Mouse (Mus musculus): ENCODE data around the gene Dnah10. TPM values are rescaled to one million over a fixed set of nuclear protein-coding genes. Genes with fewer than 3 reads are reported as not detected.

The Dnah10 gene
- total and polyA plus RNA-seq, 3 experiments = 0.03 to 0.30 (median 0.08) TPM

GRCm38 (mm10) chr5:124835218-124835617, 110.3 kb downstream of the Dnah10 start:
- in situ Hi-C loops (cut with MboI; ENCODE audit: low pct_ligation_motif_present, low pct_unique_long_range_greater_than_20kb, low sequenced_read_pairs) (no loop called here), dilution Hi-C loops (cut with MboI; ENCODE audit: extremely low pct_ligation_motif_present, extremely low pct_unique_long_range_greater_than_20kb, low sequenced_read_pairs) (no loop called here)
- H3K27ac ChIP-seq (ENCODE audit: insufficient read depth, low read depth) = no peak overlapping the region
- H3K79me2 ChIP-seq (replicated peaks; ENCODE audit: control insufficient read depth, extremely low read depth, insufficient read depth, poor library complexity, severe bottlenecking) = no peaks in the 10 kb centered on the region
- no peaks in the 10 kb centered on the region for H3K27me3 ChIP-seq (replicated peaks)
- H3K36me3 ChIP-seq (replicated peaks in 1 of 2; ENCODE audit: control insufficient read depth in 1 of 2, insufficient read depth in 1 of 2, low read length in 1 of 2) = peaks cover 0 to 6% of the 10 kb centered on the region in 2 experiments
- H3K4me1 ChIP-seq (ENCODE audit: control insufficient read depth in 1 of 2, insufficient read depth in 2 of 2) = no peaks in the 10 kb centered on the region
- no peak for TF ChIP-seq JUN (IDR thresholded peaks at IDR 0.05; ENCODE audit: insufficient read depth, low read depth, low read length)
- TF ChIP-seq TBP (conservative IDR thresholded peaks at IDR 0.05; ENCODE audit: low read depth, low read length) = no peak
- TF ChIP-seq MAFK (IDR thresholded peaks at IDR 0.05; ENCODE audit: insufficient replicate concordance, low read length) = no peak
- TF ChIP-seq CHD2 (IDR thresholded peaks at IDR 0.05; ENCODE audit: low read length) = no peak
- TF ChIP-seq NRF1 (IDR thresholded peaks at IDR 0.05; ENCODE audit: low read depth, low read length) = no peak
- TF ChIP-seq ETS1 (conservative IDR thresholded peaks at IDR 0.05; ENCODE audit: low read depth, low read length) = no peak
- TF ChIP-seq ZKSCAN1 (IDR thresholded peaks at IDR 0.05; ENCODE audit: borderline replicate concordance, low read depth, low read length) = no peak
- no peak overlapping the region for H3K4me2 ChIP-seq (ENCODE audit: insufficient read depth, low read depth, poor library complexity, severe bottlenecking)
- DNase-seq (ENCODE audit: extremely low read depth) = no peak
- H3K9ac ChIP-seq (ENCODE audit: insufficient read depth, low read depth) = no peak overlapping the region
- H3K4me3 ChIP-seq (replicated peaks in 1 of 3; ENCODE audit: low read depth in 2 of 3, low read length in 2 of 3, poor library complexity in 1 of 3) = no peak overlapping the region
- H3K9me3 ChIP-seq (replicated peaks; ENCODE audit: low read length) = no peaks in the 10 kb centered on the region

DNA sequence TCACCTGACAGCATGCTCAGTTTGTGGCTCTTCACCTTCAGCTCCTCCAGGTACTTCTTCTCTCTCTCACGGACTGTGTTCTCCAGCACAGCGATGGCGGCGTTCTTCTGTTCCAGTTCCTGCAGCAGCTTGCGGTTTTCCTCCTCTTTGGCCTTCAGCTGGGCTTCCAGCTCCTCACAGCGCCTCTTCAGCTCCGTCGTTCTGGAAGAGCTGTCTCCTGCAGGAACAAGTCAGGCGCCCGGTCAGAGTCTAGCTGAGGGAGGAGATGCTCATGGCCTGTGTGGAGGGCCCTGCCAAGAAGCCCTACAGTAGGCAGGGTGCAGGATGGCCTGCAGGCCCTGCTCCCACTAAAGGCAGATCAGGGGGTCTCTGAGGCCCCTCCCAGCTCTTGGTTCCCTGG, 111.2 kb downstream of the Dnah10 start:
- no peak overlapping the region for H3K4me3 ChIP-seq (replicated peaks in 1 of 3; ENCODE audit: low read depth in 2 of 3, low read length in 2 of 3, poor library complexity in 1 of 3)
- in situ Hi-C loops (cut with MboI; ENCODE audit: low pct_ligation_motif_present, low pct_unique_long_range_greater_than_20kb, low sequenced_read_pairs) (no loop called here), dilution Hi-C loops (cut with MboI; ENCODE audit: extremely low pct_ligation_motif_present, extremely low pct_unique_long_range_greater_than_20kb, low sequenced_read_pairs) (no loop called here)
- TF ChIP-seq ZC3H11A (IDR thresholded peaks at IDR 0.05; ENCODE audit: low read depth, low read length) (no peak), MAX (IDR thresholded peaks at IDR 0.05; ENCODE audit: low read length) (no peak), MEF2A (IDR thresholded peaks at IDR 0.05; ENCODE audit: borderline replicate concordance, low read depth, low read length) (no peak), CHD2 (IDR thresholded peaks at IDR 0.05; ENCODE audit: low read length) (no peak), MXI1 (IDR thresholded peaks at IDR 0.05; ENCODE audit: low read depth, low read length) (no peak), ZNF384 (IDR thresholded peaks at IDR 0.05; ENCODE audit: low read depth, low read length) (no peak)
- H3K79me2 ChIP-seq (replicated peaks; ENCODE audit: control insufficient read depth, extremely low read depth, insufficient read depth, poor library complexity, severe bottlenecking) = no peaks in the 10 kb centered on the region
- no peaks in the 10 kb centered on the region for H3K4me1 ChIP-seq (ENCODE audit: control insufficient read depth in 1 of 2, insufficient read depth in 2 of 2)
- H3K36me3 ChIP-seq (replicated peaks in 1 of 2; ENCODE audit: control insufficient read depth in 1 of 2, insufficient read depth in 1 of 2, low read length in 1 of 2) = peaks cover 0 to 6% of the 10 kb centered on the region in 2 experiments
- no peak overlapping the region for H3K9ac ChIP-seq (ENCODE audit: insufficient read depth, low read depth)
- H3K9me3 ChIP-seq (replicated peaks; ENCODE audit: low read length) = no peaks in the 10 kb centered on the region
- H3K27ac ChIP-seq (ENCODE audit: insufficient read depth, low read depth) = no peak overlapping the region
- no peak overlapping the region for H3K4me2 ChIP-seq (ENCODE audit: insufficient read depth, low read depth, poor library complexity, severe bottlenecking)
- no peaks in the 10 kb centered on the region for H3K27me3 ChIP-seq (replicated peaks)
- DNase-seq (ENCODE audit: extremely low read depth) = no peak

DNA sequence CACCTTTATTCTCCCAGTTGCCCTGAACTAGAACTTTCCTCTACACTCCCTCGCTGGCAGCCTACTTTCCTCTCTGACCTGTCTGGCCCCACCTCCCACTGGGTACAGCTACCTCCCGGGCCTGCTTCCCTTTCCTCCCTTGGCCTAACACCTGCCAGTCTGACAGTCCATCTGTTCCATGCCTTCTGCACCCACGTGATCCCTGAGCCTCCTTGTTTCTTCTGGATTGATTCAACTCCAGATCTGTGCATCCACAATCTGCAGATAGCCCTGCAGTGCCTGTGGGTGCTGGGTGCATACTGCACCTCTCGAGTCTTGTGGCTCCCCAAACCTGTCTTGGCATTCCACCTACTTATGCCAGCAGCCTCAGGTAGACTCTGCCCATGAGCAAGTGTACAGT, 111.7 kb downstream of the Dnah10 start:
- H3K79me2 ChIP-seq (replicated peaks; ENCODE audit: control insufficient read depth, extremely low read depth, insufficient read depth, poor library complexity, severe bottlenecking) = no peaks in the 10 kb centered on the region
- no peak overlapping the region for H3K27ac ChIP-seq (ENCODE audit: insufficient read depth, low read depth)
- no peak overlapping the region for H3K4me2 ChIP-seq (ENCODE audit: insufficient read depth, low read depth, poor library complexity, severe bottlenecking)
- peaks cover 0 to 6% of the 10 kb centered on the region in 2 experiments for H3K36me3 ChIP-seq (replicated peaks in 1 of 2; ENCODE audit: control insufficient read depth in 1 of 2, insufficient read depth in 1 of 2, low read length in 1 of 2)
- H3K9ac ChIP-seq (ENCODE audit: insufficient read depth, low read depth) = no peak overlapping the region
- no peaks in the 10 kb centered on the region for H3K27me3 ChIP-seq (replicated peaks)
- no peak overlapping the region for H3K4me3 ChIP-seq (replicated peaks in 1 of 3; ENCODE audit: low read depth in 2 of 3, low read length in 2 of 3, poor library complexity in 1 of 3)
- TF ChIP-seq ELF1 (IDR thresholded peaks at IDR 0.05; ENCODE audit: low read depth, low read length) (no peak), POLR2AphosphoS2 (IDR thresholded peaks at IDR 0.05; ENCODE audit: low read depth, low read length) (no peak), NELFE (IDR thresholded peaks at IDR 0.05; ENCODE audit: low read depth, low read length) (no peak), MAZ (IDR thresholded peaks at IDR 0.05; ENCODE audit: low read depth, low read length) (no peak), CTCF (conservative IDR thresholded peaks at IDR 0.05 in 1 of 2, IDR thresholded peaks at IDR 0.05 in 1 of 2; ENCODE audit: low read depth in 2 of 2, low read length in 2 of 2) (no peak), ETS1 (conservative IDR thresholded peaks at IDR 0.05; ENCODE audit: low read depth, low read length) (no peak), E2F4 (IDR thresholded peaks at IDR 0.05; ENCODE audit: insufficient replicate concordance, low read depth, low read length) (no peak), EP300 (IDR thresholded peaks at IDR 0.05; ENCODE audit: low read length) (no peak), USF1 (IDR thresholded peaks at IDR 0.05; ENCODE audit: low read depth, low read length) (no peak), JUND (conservative IDR thresholded peaks at IDR 0.05; ENCODE audit: low read depth, low read length) (no peak)
- DNase-seq (ENCODE audit: extremely low read depth) = no peak
- in situ Hi-C loops (cut with MboI; ENCODE audit: low pct_ligation_motif_present, low pct_unique_long_range_greater_than_20kb, low sequenced_read_pairs) (no loop called here), dilution Hi-C loops (cut with MboI; ENCODE audit: extremely low pct_ligation_motif_present, extremely low pct_unique_long_range_greater_than_20kb, low sequenced_read_pairs) (no loop called here)
- no peaks in the 10 kb centered on the region for H3K4me1 ChIP-seq (ENCODE audit: control insufficient read depth in 1 of 2, insufficient read depth in 2 of 2)
- H3K9me3 ChIP-seq (replicated peaks; ENCODE audit: low read length) = no peaks in the 10 kb centered on the region
